Mouse (Mus musculus) telencephalon, adult 2 months (tissue): Measurements from ENCODE around the gene Rab31.
"Not testable (repeated sequence)": the region's sequence is repeated elsewhere in the genome, so short reads cannot be mapped to it uniquely, and the experiment has no call there.

Experiments
- DNase-seq: peaks from one replicate; pipeline ENCODE4 v3.0.0-alpha.2; 2011; ENCODE audit warnings: low read depth, low spot score

Gene Rab31

GRCm38 (mm10) chr17:65628823-65629532, 143.6 kb downstream of the Rab31 start:
- not testable (repeated sequence) for DNase-seq

- no peak for DNase-seq
Measured at GRCm38 (mm10) chr17:65626301-65626700, 146.3 kb downstream of the Rab31 start.

GRCm38 (mm10) chr17:65625563-65625962, 147.0 kb downstream of the Rab31 start:
- DNase-seq = no peak

- no peak for DNase-seq
Measured at GRCm38 (mm10) chr17:65623130-65623529, 149.4 kb downstream of the Rab31 start.

- no peak for DNase-seq
Measured at GRCm38 (mm10) chr17:65618431-65618830, 154.1 kb downstream of the Rab31 start.

- DNase-seq = no peak
Measured at GRCm38 (mm10) chr17:65615678-65616077, 156.9 kb downstream of the Rab31 start.

GRCm38 (mm10) chr17:65614431-65614830, 158.1 kb downstream of the Rab31 start:
- peak; percentile 17 for DNase-seq

- DNase-seq = peak; percentile 95
Measured at GRCm38 (mm10) chr17:65613463-65614412, 158.8 kb downstream of the Rab31 start, which contains the start of gene Vapa. Gene Vapa (minus strand): TSS chr17:65613555.

GRCm38 (mm10) chr17:65613142-65613462, 159.4 kb downstream of the Rab31 start:
- DNase-seq = no peak

GRCm38 (mm10) chr17:65612391-65613141, 160.0 kb downstream of the Rab31 start:
- DNase-seq = no peak

GRCm38 (mm10) chr17:65611721-65612120, 160.8 kb downstream of the Rab31 start:
- DNase-seq = no peak

GRCm38 (mm10) chr17:65608743-65609142, 163.8 kb downstream of the Rab31 start:
- DNase-seq = no peak

- no peak for DNase-seq
Measured at GRCm38 (mm10) chr17:65608312-65608687, 164.3 kb downstream of the Rab31 start.

GRCm38 (mm10) chr17:65607574-65608311, 164.8 kb downstream of the Rab31 start:
- DNase-seq = no peak

GRCm38 (mm10) chr17:65606014-65606413, 166.5 kb downstream of the Rab31 start:
- DNase-seq = no peak

- DNase-seq = no peak
Measured at GRCm38 (mm10) chr17:65604892-65605291, 167.7 kb downstream of the Rab31 start.

- DNase-seq = no peak
Measured at GRCm38 (mm10) chr17:65604315-65604714, 168.2 kb downstream of the Rab31 start.
